Mouse (Mus musculus): ENCODE data around the gene Casp4. TPM values are rescaled to one million over a fixed set of nuclear protein-coding genes. Genes with fewer than 3 reads are reported as not detected.

Gene Casp4
- total and polyA plus RNA-seq, 3 experiments = 1.7 to 3.1 (median 2.0) TPM

DNA sequence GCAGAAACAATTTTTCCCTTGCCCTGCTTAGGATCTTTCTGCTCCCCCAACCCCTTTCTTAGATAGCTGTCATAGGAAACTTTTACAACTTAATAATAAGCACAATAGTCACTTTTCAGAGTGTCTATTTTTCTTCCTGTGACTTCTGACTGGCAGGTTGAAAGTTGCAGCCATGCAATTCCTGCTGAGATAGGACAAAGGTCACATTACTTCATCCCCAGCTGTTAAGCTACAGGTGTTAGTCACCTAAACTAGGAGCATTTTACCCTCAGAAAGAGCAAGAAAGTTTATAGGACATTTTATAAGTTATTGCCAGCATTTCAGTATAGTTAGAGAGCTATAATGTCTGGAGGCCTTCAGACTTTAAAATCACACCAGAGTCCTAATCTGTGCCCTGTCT is 22.0 kb upstream of the Casp4 start:
- TF ChIP-seq CTCF (IDR thresholded peaks at IDR 0.05) = no peak
- no peak for TF ChIP-seq POLR2A (IDR thresholded peaks at IDR 0.05; ENCODE audit: insufficient read depth, low read depth, low read length)
- no peaks in the 10 kb centered on the region for H3K27me3 ChIP-seq (ENCODE audit: control insufficient read depth, insufficient read depth, low read length)
- no peaks in the 10 kb centered on the region for H3K79me2 ChIP-seq (replicated peaks; ENCODE audit: control insufficient read depth, insufficient read depth, low read length)
- no peaks in the 10 kb centered on the region for H3K4me1 ChIP-seq (ENCODE audit: control insufficient read depth, insufficient read depth, low read length)
- H3K27ac ChIP-seq = no peak overlapping the region
- no peak for DNase-seq
- no peaks in the 10 kb centered on the region for H3K36me3 ChIP-seq (ENCODE audit: control insufficient read depth, insufficient read depth, low read length)
- no peak overlapping the region for H3K4me3 ChIP-seq
- intact Hi-C loops (cut with DNase I) = no loop called here
- no peak overlapping the region for H3K9ac ChIP-seq (ENCODE audit: low read depth, low read length)

DNA sequence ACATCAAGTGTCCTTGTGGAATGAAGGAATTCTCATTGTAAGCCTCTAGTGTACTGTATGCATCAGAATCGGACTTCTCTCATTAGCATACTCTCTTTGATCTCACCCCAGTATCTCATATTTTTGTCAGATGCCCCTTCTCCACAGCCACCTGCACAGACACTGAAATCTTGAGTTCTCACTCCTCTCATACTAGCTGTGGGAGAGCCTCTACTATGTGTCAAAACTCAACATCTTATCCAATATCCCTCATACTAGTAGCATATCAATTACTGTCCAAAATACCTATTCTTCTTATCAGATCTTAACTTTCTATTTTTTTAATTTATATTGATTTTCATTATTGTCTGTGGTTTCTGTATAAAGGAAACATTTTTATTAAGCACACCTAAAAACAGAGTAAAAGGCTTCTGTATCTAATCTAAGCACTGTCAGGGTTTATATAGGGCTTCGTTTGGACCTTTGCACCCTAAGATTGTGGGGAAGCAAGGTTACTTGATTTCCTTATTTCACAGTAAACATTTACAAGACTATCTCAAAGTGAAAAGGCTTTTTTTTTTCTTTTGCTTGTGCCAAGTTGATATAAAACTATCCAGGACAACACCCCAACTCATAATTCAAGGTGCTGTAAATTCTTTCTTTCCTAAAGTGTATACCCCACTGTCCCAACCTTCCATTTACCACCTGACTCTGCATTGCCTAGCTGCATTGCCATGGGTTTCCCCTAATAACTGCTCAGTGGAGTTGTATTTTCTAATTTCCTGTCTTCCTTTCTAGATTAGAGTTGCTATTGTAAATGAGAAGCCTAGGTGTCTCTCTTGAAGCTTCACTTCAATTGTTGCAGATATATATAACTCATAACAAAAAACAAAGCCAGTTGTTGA is 12.0 kb upstream of the Casp4 start:
- Histone ChIP-seq H3K9ac (ENCODE audit: low read depth, low read length) (no peak overlapping the region), H3K27ac (no peak overlapping the region), H3K27me3 (ENCODE audit: control insufficient read depth, insufficient read depth, low read length) (no peaks in the 10 kb centered on the region), H3K36me3 (ENCODE audit: control insufficient read depth, insufficient read depth, low read length) (no peaks in the 10 kb centered on the region), H3K4me3 (no peak overlapping the region), H3K4me1 (ENCODE audit: control insufficient read depth, insufficient read depth, low read length) (no peaks in the 10 kb centered on the region; the same call in 1 of the 2 replicates), H3K79me2 (replicated peaks; ENCODE audit: control insufficient read depth, insufficient read depth, low read length) (no peaks in the 10 kb centered on the region)
- WGBS = 69% methylated on average over 2 of the region's 2 CpGs
- no peak for TF ChIP-seq POLR2A (IDR thresholded peaks at IDR 0.05; ENCODE audit: insufficient read depth, low read depth, low read length)
- no peak for TF ChIP-seq CTCF (IDR thresholded peaks at IDR 0.05)
- no peak for TF ChIP-seq EP300 (IDR thresholded peaks at IDR 0.05; ENCODE audit: insufficient read depth, low read depth, low read length)
- intact Hi-C loops (cut with DNase I) = no loop called here
- DNase-seq = no peak

DNA sequence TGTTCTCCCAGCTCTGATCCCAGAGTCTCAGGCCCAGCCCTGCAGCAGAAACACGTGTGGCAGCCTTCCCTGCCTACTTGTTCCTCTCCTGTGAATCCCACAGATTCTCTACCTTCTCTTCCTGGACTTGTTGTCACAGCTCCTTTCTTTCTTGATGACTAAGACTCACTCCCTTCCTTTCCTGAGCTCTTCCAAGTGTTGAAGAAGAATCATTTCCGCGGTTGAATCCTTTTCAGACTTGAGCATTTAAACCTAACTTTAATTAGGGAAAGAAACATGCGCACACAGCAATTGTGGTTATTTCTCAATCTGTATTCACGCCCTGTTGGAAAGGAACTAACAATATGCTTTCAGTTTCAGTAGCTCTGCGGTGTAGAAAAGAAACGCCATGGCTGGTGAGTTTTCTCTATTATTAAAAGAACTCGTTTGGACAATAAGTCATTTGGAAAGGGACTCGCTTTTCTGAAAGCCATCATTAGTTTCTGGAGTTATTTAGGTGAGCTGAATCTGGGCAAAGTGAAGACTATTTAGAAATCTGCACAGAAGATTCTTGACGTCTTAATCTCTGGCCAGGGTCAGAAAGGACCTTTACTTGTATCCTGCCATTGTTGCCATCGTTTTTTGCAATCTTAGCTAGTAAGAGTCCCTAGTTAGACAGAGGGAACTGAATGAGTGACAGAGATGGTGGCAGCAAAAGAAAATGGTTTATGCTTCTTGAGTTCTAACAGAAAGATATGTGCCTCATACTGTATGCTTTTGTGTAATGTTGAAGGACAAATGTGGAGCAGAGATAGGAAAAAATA is 10.1 kb upstream of the Casp4 start, which contains the start of gene Casp1:
Gene Casp1 (plus strand): TSS at position 189 of the 803 bp plus-strand sequence.
- 0 out of 2 replicates have a peak within 1 kb of the TSS, but pooled peaks have one; percentile 9 for H3K4me3 ChIP-seq
- no peaks in the 10 kb centered on the region for H3K79me2 ChIP-seq (replicated peaks; ENCODE audit: control insufficient read depth, insufficient read depth, low read length)
- no peak within 1 kb of the TSS for H3K9ac ChIP-seq (ENCODE audit: low read depth, low read length)
- WGBS = 54% methylated on average over 11 of the region's 11 CpGs
- H3K36me3 ChIP-seq (ENCODE audit: control insufficient read depth, insufficient read depth, low read length) = no peaks in the 10 kb centered on the region
- no peaks in the 10 kb centered on the region for H3K27me3 ChIP-seq (ENCODE audit: control insufficient read depth, insufficient read depth, low read length)
- peak within 1 kb of the TSS; percentile 43 for H3K27ac ChIP-seq
- TF ChIP-seq POLR2A (IDR thresholded peaks at IDR 0.05; ENCODE audit: insufficient read depth, low read depth, low read length) = no peak
- DNase-seq = no peak
- intact Hi-C loops (cut with DNase I) = no loop called here
- no peaks in the 10 kb centered on the region; the same call in 1 of the 2 replicates for H3K4me1 ChIP-seq (ENCODE audit: control insufficient read depth, insufficient read depth, low read length)

DNA sequence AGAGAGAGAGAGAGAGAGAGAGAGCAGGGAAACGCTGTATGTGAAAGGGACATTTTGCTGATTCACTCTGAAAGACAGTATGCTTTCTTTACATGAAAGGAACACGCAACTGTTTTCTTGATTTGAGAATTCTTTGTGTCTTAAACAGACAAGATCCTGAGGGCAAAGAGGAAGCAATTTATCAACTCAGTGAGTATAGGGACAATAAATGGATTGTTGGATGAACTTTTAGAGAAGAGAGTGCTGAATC is 9.6 kb upstream of the Casp4 start:
- H3K27me3 ChIP-seq (ENCODE audit: control insufficient read depth, insufficient read depth, low read length) = no peaks in the 10 kb centered on the region
- H3K27ac ChIP-seq = no peak overlapping the region; the same call in 1 of the 2 replicates
- intact Hi-C loops (cut with DNase I) = no loop called here
- 72% methylated on average over 2 of the region's 2 CpGs for WGBS
- no peaks in the 10 kb centered on the region for H3K36me3 ChIP-seq (ENCODE audit: control insufficient read depth, insufficient read depth, low read length)
- TF ChIP-seq POLR2A (IDR thresholded peaks at IDR 0.05; ENCODE audit: insufficient read depth, low read depth, low read length) = no peak
- no peak for TF ChIP-seq EP300 (IDR thresholded peaks at IDR 0.05; ENCODE audit: insufficient read depth, low read depth, low read length)
- TF ChIP-seq CTCF (IDR thresholded peaks at IDR 0.05) = no peak
- H3K4me3 ChIP-seq = no peak overlapping the region
- no peaks in the 10 kb centered on the region; the same call in 1 of the 2 replicates for H3K4me1 ChIP-seq (ENCODE audit: control insufficient read depth, insufficient read depth, low read length)
- no peak for DNase-seq
- no peak overlapping the region for H3K9ac ChIP-seq (ENCODE audit: low read depth, low read length)
- no peaks in the 10 kb centered on the region for H3K79me2 ChIP-seq (replicated peaks; ENCODE audit: control insufficient read depth, insufficient read depth, low read length)

DNA sequence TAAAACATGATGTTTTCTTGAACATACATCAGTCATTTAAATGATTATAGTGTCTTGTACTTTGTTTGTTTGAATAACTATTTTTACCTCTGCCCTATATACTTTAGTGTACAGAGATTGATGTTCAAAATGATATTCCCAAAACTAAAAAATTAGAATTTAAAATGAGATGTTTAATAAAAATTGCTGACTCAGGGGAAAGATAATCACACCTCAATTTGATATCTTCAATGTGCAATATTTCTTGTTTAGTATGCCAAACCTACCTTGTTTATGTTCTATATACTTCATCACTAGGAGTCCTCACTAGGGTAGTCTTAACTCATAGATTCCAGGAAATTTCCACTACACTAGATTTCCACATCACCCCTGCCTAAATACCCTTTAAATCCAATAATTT is 1.5 kb downstream of the Casp4 start:
- no peaks in the 10 kb centered on the region for H3K36me3 ChIP-seq (ENCODE audit: control insufficient read depth, insufficient read depth, low read length)
- no peak overlapping the region for H3K27ac ChIP-seq
- DNase-seq = no peak
- H3K79me2 ChIP-seq (replicated peaks; ENCODE audit: control insufficient read depth, insufficient read depth, low read length) = no peaks in the 10 kb centered on the region
- no peaks in the 10 kb centered on the region; the same call in none of the 2 replicates for H3K4me1 ChIP-seq (ENCODE audit: control insufficient read depth, insufficient read depth, low read length)
- intact Hi-C loops (cut with DNase I) = no loop called here
- no peak overlapping the region for H3K4me3 ChIP-seq
- no peak overlapping the region for H3K9ac ChIP-seq (ENCODE audit: low read depth, low read length)
- no peaks in the 10 kb centered on the region for H3K27me3 ChIP-seq (ENCODE audit: control insufficient read depth, insufficient read depth, low read length)
- TF ChIP-seq CTCF (IDR thresholded peaks at IDR 0.05) (no peak), POLR2A (IDR thresholded peaks at IDR 0.05; ENCODE audit: insufficient read depth, low read depth, low read length) (no peak), EP300 (IDR thresholded peaks at IDR 0.05; ENCODE audit: insufficient read depth, low read depth, low read length) (no peak)

DNA sequence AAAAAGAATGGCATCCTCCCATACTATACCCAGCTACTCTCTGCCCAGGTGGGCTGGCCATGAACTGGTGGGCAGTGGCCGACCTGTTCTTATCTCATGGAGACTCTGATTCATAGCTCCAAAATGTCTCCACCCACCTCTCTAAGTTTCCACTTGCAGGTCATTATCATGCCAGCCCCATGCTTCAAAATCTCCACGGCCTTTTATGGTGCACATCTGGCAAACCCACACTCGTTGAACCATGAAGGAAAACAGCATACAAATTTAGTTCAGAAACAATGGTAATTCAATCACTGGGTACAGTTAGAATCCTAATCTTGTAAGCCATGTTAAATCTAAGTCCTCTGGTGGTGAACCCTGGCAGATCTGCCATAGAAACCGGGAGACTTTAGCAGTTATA is 2.8 kb downstream of the Casp4 start:
- Histone ChIP-seq H3K4me3 (no peak overlapping the region), H3K4me1 (ENCODE audit: control insufficient read depth, insufficient read depth, low read length) (no peaks in the 10 kb centered on the region; the same call in none of the 2 replicates), H3K79me2 (replicated peaks; ENCODE audit: control insufficient read depth, insufficient read depth, low read length) (no peaks in the 10 kb centered on the region), H3K27me3 (ENCODE audit: control insufficient read depth, insufficient read depth, low read length) (no peaks in the 10 kb centered on the region), H3K9ac (ENCODE audit: low read depth, low read length) (no peak overlapping the region), H3K27ac (peak overlapping the region; percentile 21; the same call in 1 of the 2 replicates), H3K36me3 (ENCODE audit: control insufficient read depth, insufficient read depth, low read length) (no peaks in the 10 kb centered on the region)
- TF ChIP-seq POLR2A (IDR thresholded peaks at IDR 0.05; ENCODE audit: insufficient read depth, low read depth, low read length) (no peak), CTCF (IDR thresholded peaks at IDR 0.05) (no peak), EP300 (IDR thresholded peaks at IDR 0.05; ENCODE audit: insufficient read depth, low read depth, low read length) (no peak)
- WGBS = 33% methylated on average over 4 of the region's 4 CpGs
- peak in 1 of 2 experiments; percentile 9 for DNase-seq
- intact Hi-C loops (cut with DNase I) = no loop called here
